Mouse (Mus musculus): Measurements from ENCODE around the gene Mmab.

- TF ChIP-seq CTCF (IDR thresholded peaks at IDR 0.05; ENCODE audit: control insufficient read depth, insufficient read depth, insufficient replicate concordance, low read depth, low read length): no peak
- TF ChIP-seq POLR2A (IDR thresholded peaks at IDR 0.05; ENCODE audit: control insufficient read depth, low read depth, low read length): no peak
Measured at GRCm38 (mm10) chr5:114406592-114406991, 37.3 kb downstream of the Mmab start.
